In the genomic region with DNA sequence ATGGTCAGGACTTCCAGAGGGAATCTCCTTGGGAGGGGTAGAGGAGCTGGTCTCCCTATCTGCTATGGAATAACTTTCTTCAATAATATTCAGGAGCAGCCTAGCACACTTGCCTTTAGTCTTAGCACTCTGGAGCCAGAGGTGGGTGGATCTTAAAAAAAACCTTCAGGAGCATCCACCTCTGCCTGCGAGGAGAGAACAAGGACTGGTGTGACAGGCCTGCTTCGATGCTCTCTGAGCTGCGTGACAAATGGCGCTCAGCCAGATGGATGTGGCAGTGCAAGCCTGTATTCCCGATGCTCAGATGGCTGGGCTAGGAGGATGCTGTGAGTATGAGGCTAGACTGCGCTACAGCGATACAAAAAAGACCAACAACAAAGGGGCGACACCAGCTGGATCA, we compare ENCODE assay signal across 26 mouse cellular contexts. TPM values are rescaled to one million over a fixed set of nuclear protein-coding genes. Genes with fewer than 3 reads are reported as not detected.
DNase-seq lines count a peak whose midpoint lies in the region; ATAC-seq and TF ChIP-seq lines count a peak whose summit lies in the region.
"Had no signal": no experiment of that assay in that cellular context is flagged by ENCODE, and none has a peak within 500 bp of the region (broad histone marks: within the 10 kb centered on the region; RNA-seq: fewer than 3 reads in every experiment).

No protein-coding gene starts in this region.

- 89% methylated on average over 8 of the region's 8 CpGs for WGBS in embryonic facial prominence, embryonic 13.5 days
- WGBS in embryonic facial prominence, embryonic 10.5 days: 92% methylated on average over 8 of the region's 8 CpGs
- WGBS in hindbrain, postnatal 0 days: 62% methylated on average over 8 of the region's 8 CpGs
- 80% methylated on average over 8 of the region's 8 CpGs for whole genome bisulfite sequencing in hindbrain, embryonic 14.5 days
- 87% methylated on average over 8 of the region's 8 CpGs for WGBS in midbrain, embryonic 14.5 days
- WGBS in midbrain, embryonic 10.5 days: 95% methylated on average over 8 of the region's 8 CpGs
- WGBS in cerebellum, adult 2 months: 34% methylated on average over 8 of the region's 8 CpGs

- H3K27ac ChIP-seq in embryonic facial prominence, embryonic 13.5 days: no peak overlapping the region
- no peak overlapping the region for H3K27ac ChIP-seq in embryonic facial prominence, embryonic 10.5 days (replicated peaks)
- H3K27ac ChIP-seq in hindbrain, postnatal 0 days: no peak overlapping the region
- H3K27ac ChIP-seq in hindbrain, embryonic 14.5 days: no peak overlapping the region
- no peak overlapping the region for H3K27ac ChIP-seq in midbrain, embryonic 14.5 days (replicated peaks; ENCODE audit: low read depth, low read length)
- H3K27ac ChIP-seq in midbrain, embryonic 10.5 days (replicated peaks): no peak overlapping the region
- H3K27ac ChIP-seq in cerebellum, adult 2 months (ENCODE audit: insufficient read depth, low read length): no peak overlapping the region
- H3K27ac ChIP-seq: embryonic facial prominence, embryonic 15.5 days; forebrain, embryonic 10.5 days; heart, embryonic 10.5 days; hindbrain, embryonic 12.5 days had no signal

- peaks cover 4% of the 10 kb centered on the region for H3K9me3 ChIP-seq in embryonic facial prominence, embryonic 13.5 days
- H3K9me3 ChIP-seq in embryonic facial prominence, embryonic 10.5 days: peaks cover 12% of the 10 kb centered on the region; the same call in 1 of the 2 replicates
- no peaks in the 10 kb centered on the region for H3K9me3 ChIP-seq in hindbrain, postnatal 0 days (ENCODE audit: low read length)
- no peaks in the 10 kb centered on the region for H3K9me3 ChIP-seq in hindbrain, embryonic 14.5 days (ENCODE audit: control insufficient read depth, low read length)
- H3K9me3 ChIP-seq in midbrain, embryonic 14.5 days (ENCODE audit: control insufficient read depth, low read length): no peaks in the 10 kb centered on the region
- peaks cover 16% of the 10 kb centered on the region for H3K9me3 ChIP-seq in midbrain, embryonic 10.5 days (replicated peaks)

- TF ChIP-seq CTCF in hindbrain, postnatal 0 days (IDR thresholded peaks at IDR 0.05; ENCODE audit: low read depth): no peak
- no peak for TF ChIP-seq CTCF in cerebellum, adult 2 months (IDR thresholded peaks at IDR 0.05; ENCODE audit: borderline replicate concordance, insufficient read depth, low read depth, low read length)

- H3K9ac ChIP-seq in embryonic facial prominence, embryonic 13.5 days: 0 out of 2 replicates have a peak overlapping the region, but pooled peaks have one; percentile 1
- no peak overlapping the region for H3K9ac ChIP-seq in hindbrain, postnatal 0 days (replicated peaks; ENCODE audit: low read length)
- H3K9ac ChIP-seq in hindbrain, embryonic 14.5 days: no peak overlapping the region
- H3K9ac ChIP-seq in midbrain, embryonic 14.5 days (replicated peaks; ENCODE audit: low read length): no peak overlapping the region
- H3K9ac ChIP-seq: embryonic facial prominence, embryonic 15.5 days; hindbrain, embryonic 12.5 days had no signal

- ATAC-seq in embryonic facial prominence, embryonic 13.5 days (ENCODE audit: insufficient number of reproducible peaks, insufficient read depth, low FRiP score, low TSS enrichment, low read depth): no peak
- ATAC-seq in hindbrain, postnatal 0 days: no peak
- ATAC-seq in hindbrain, embryonic 14.5 days (ENCODE audit: low FRiP score): no peak
- no peak for ATAC-seq in midbrain, embryonic 14.5 days (ENCODE audit: low FRiP score, low TSS enrichment)
- ATAC-seq: CD4-positive, CD25-positive, alpha-beta regulatory T cell, adult 4 months; forebrain, embryonic 16.5 days had no signal

- DNase-seq in embryonic facial prominence, embryonic 10.5 days (ENCODE audit: low spot score): no peak
- DNase-seq in hindbrain, postnatal 0 days (ENCODE audit: low spot score): peak; percentile 16
- no peak for DNase-seq in hindbrain, embryonic 14.5 days (ENCODE audit: low spot score)
- peak; percentile 5 for DNase-seq in midbrain, embryonic 14.5 days
- no peak for DNase-seq in midbrain, embryonic 10.5 days (ENCODE audit: low spot score)
- peak; percentile 79 for DNase-seq in brain, adult 2 months (ENCODE audit: low read depth, low spot score)
- no peak for DNase-seq in cerebellum, adult 2 months
- DNase-seq: adrenal gland, adult 8-10 months; adrenal gland, postnatal 36 days; B cell, adult 2 months; cerebellum, adult 11-12 months; cerebellum, adult 9-11 months; cerebellum, postnatal 36 days; gastrocnemius, postnatal 10 days; heart, adult 18-20 months; heart, postnatal 10 days; heart, postnatal 4 days had no signal

- H3K4me2 ChIP-seq in embryonic facial prominence, embryonic 13.5 days: no peak overlapping the region
- H3K4me2 ChIP-seq in hindbrain, postnatal 0 days (ENCODE audit: low read depth, low read length): no peak overlapping the region
- no peak overlapping the region for H3K4me2 ChIP-seq in hindbrain, embryonic 14.5 days (replicated peaks)
- H3K4me2 ChIP-seq in midbrain, embryonic 14.5 days (ENCODE audit: low read length): no peak overlapping the region
- H3K4me2 ChIP-seq: embryonic facial prominence, embryonic 15.5 days; hindbrain, embryonic 12.5 days had no signal

- no peak overlapping the region for H3K4me3 ChIP-seq in embryonic facial prominence, embryonic 13.5 days
- H3K4me3 ChIP-seq in embryonic facial prominence, embryonic 10.5 days: no peak overlapping the region
- H3K4me3 ChIP-seq in hindbrain, postnatal 0 days (ENCODE audit: low read length): no peak overlapping the region
- no peak overlapping the region for H3K4me3 ChIP-seq in hindbrain, embryonic 14.5 days (replicated peaks; ENCODE audit: low read length)
- no peak overlapping the region for H3K4me3 ChIP-seq in midbrain, embryonic 14.5 days (replicated peaks; ENCODE audit: low read depth, low read length)
- no peak overlapping the region for H3K4me3 ChIP-seq in midbrain, embryonic 10.5 days
- no peak overlapping the region for H3K4me3 ChIP-seq in cerebellum, adult 2 months (replicated peaks; ENCODE audit: insufficient read depth, low read depth, low read length)
- H3K4me3 ChIP-seq: embryonic facial prominence, embryonic 15.5 days; erythroblast, embryonic 14.5 days; forebrain, embryonic 10.5 days; heart, embryonic 10.5 days; hindbrain, embryonic 12.5 days had no signal

- no peak for TF ChIP-seq POLR2A in cerebellum, adult 2 months (IDR thresholded peaks at IDR 0.05; ENCODE audit: borderline replicate concordance, insufficient read depth, low read length)

- H3K27me3 ChIP-seq in embryonic facial prominence, embryonic 13.5 days: no peaks in the 10 kb centered on the region
- H3K27me3 ChIP-seq in embryonic facial prominence, embryonic 10.5 days (replicated peaks; ENCODE audit: low read depth, poor library complexity, severe bottlenecking): no peaks in the 10 kb centered on the region
- no peaks in the 10 kb centered on the region for H3K27me3 ChIP-seq in hindbrain, postnatal 0 days (ENCODE audit: insufficient read depth, low read length)
- H3K27me3 ChIP-seq in hindbrain, embryonic 14.5 days (ENCODE audit: control insufficient read depth, insufficient read depth, low read length): no peaks in the 10 kb centered on the region
- no peaks in the 10 kb centered on the region for H3K27me3 ChIP-seq in midbrain, embryonic 14.5 days (ENCODE audit: control insufficient read depth, insufficient read depth, low read length)
- no peaks in the 10 kb centered on the region for H3K27me3 ChIP-seq in midbrain, embryonic 10.5 days (ENCODE audit: low read depth, poor library complexity, severe bottlenecking)
- H3K27me3 ChIP-seq in cerebellum, adult 2 months (ENCODE audit: control insufficient read depth, insufficient read depth, low read length): no peaks in the 10 kb centered on the region
- H3K27me3 ChIP-seq: embryonic facial prominence, embryonic 15.5 days; hindbrain, embryonic 12.5 days had no signal

- peaks cover 88% of the 10 kb centered on the region for H3K36me3 ChIP-seq in embryonic facial prominence, embryonic 13.5 days
- peaks cover 100% of the 10 kb centered on the region for H3K36me3 ChIP-seq in embryonic facial prominence, embryonic 10.5 days (replicated peaks)
- H3K36me3 ChIP-seq in hindbrain, postnatal 0 days (ENCODE audit: insufficient read depth, low read length): peaks cover 34% of the 10 kb centered on the region
- peaks cover 65% of the 10 kb centered on the region for H3K36me3 ChIP-seq in hindbrain, embryonic 14.5 days (replicated peaks; ENCODE audit: control insufficient read depth, insufficient read depth)
- H3K36me3 ChIP-seq in midbrain, embryonic 14.5 days (ENCODE audit: control insufficient read depth, insufficient read depth, low read length): peaks cover 62% of the 10 kb centered on the region
- H3K36me3 ChIP-seq in midbrain, embryonic 10.5 days: peaks cover 99% of the 10 kb centered on the region
- H3K36me3 ChIP-seq: G1E had no signal

- H3K4me1 ChIP-seq in embryonic facial prominence, embryonic 13.5 days: peaks cover 5% of the 10 kb centered on the region; the same call in 1 of the 2 replicates
- peaks cover 9% of the 10 kb centered on the region for H3K4me1 ChIP-seq in embryonic facial prominence, embryonic 10.5 days
- H3K4me1 ChIP-seq in hindbrain, postnatal 0 days (ENCODE audit: insufficient read depth, low read length): no peaks in the 10 kb centered on the region
- H3K4me1 ChIP-seq in hindbrain, embryonic 14.5 days (replicated peaks; ENCODE audit: control insufficient read depth, insufficient read depth, low read length): no peaks in the 10 kb centered on the region
- H3K4me1 ChIP-seq in midbrain, embryonic 14.5 days (ENCODE audit: control insufficient read depth, insufficient read depth, low read length): no peaks in the 10 kb centered on the region
- no peaks in the 10 kb centered on the region for H3K4me1 ChIP-seq in midbrain, embryonic 10.5 days
- H3K4me1 ChIP-seq in cerebellum, adult 2 months (ENCODE audit: control insufficient read depth, insufficient read depth, low read length): no peaks in the 10 kb centered on the region
- H3K4me1 ChIP-seq: embryonic facial prominence, embryonic 15.5 days; heart, embryonic 10.5 days; hindbrain, embryonic 12.5 days had no signal

RNA-seq across cellular contexts. Expression of a gene that starts 56.8 kb away (rescaled TPM):
- 16.3 and 17.0 TPM in 2 replicates for polyA plus RNA-seq in embryonic facial prominence, embryonic 13.5 days (2015; fragmentation: Nextera tagmentation; extraction: Ambion mirVana)
- polyA plus RNA-seq in embryonic facial prominence, embryonic 10.5 days (2016; fragmentation: Nextera tagmentation; extraction: Ambion mirVana): 20.1 and 20.3 TPM in 2 replicates
- total RNA-seq in hindbrain, postnatal 0 days (2014; rRNA removed): 11.2 and 14.3 TPM in 2 replicates
- 7.5 TPM in 2 replicates for polyA plus RNA-seq in hindbrain, postnatal 0 days (2015; fragmentation: Nextera tagmentation; extraction: Ambion mirVana)
- polyA plus RNA-seq in hindbrain, embryonic 14.5 days (2014; fragmentation: Nextera tagmentation; extraction: Ambion mirVana): 12.4 and 12.7 TPM in 2 replicates
- 14.4 and 15.2 TPM in 2 replicates for polyA plus RNA-seq in midbrain, embryonic 14.5 days (2014; fragmentation: Nextera tagmentation; extraction: Ambion mirVana)
- polyA plus RNA-seq in midbrain, embryonic 10.5 days (2016; fragmentation: Nextera tagmentation; extraction: Ambion mirVana): 17.4 and 17.7 TPM in 2 replicates
- polyA plus RNA-seq in cerebellum, adult 2 months (2012; rRNA removed): 31.2 and 31.8 TPM in 2 replicates

Comparison
In these comparisons a context has a peak if more than half of its experiments do, and no peak if none do; other contexts are left out.
1. DNase-seq: peak in hindbrain, postnatal 0 days (single experiment), midbrain, embryonic 14.5 days (single experiment) and brain, adult 2 months (single experiment); none in embryonic facial prominence, embryonic 10.5 days (single experiment), hindbrain, embryonic 14.5 days (single experiment), midbrain, embryonic 10.5 days (single experiment) and cerebellum, adult 2 months (0 of 2).